Mouse (Mus musculus): Measurements from ENCODE around the gene 1700019D03Rik. TPM values are rescaled to one million over a fixed set of nuclear protein-coding genes. Genes with fewer than 3 reads are reported as not detected.

Gene 1700019D03Rik
- polyA plus RNA-seq, 1 experiment: 0.01 TPM

DNA sequence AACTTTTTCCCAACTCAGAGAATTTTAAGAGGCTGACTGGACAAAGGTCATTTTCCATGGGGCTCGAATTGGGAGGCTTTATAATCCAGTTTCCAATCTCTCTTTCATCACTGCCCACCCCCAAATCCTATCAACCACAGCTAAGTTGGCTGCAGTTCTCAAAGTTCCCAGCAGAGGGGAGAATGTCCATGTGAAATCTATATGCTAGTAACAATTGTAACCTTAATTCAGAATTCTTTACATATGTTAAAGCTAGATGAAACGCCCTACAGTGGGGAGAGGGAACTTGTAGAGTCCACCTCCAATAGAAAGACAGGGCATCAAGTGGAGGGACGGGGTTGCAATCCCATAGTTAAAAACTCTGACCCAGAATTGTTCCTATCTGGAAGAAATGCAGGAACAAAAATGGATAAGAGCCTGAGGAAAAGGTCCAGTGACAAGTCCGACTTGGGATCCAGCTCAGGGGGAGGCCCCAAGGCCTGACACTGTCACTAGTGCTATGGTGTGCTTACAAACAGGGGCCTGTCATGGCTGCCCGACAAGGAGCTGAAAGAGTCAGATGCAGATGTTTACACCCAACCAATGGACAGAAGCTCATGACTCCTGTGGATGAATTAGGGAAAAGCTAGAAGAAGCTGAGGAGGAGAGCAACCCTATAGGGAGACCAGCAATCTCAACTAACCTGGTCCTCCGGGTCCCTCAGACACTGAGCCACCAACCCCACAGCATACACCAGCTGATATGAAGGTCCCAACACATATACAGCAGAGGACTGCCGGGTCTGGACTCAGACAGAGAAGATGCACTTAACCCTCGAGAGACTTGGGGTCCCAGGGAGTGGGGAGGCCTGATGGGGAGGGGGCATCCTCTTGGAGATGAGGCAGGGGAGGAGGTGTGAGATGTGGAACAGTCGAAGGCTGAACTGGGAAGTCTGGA, 33.4 kb upstream of the 1700019D03Rik start:
- Histone ChIP-seq H3K4me2 (ENCODE audit: low read depth) (no peak overlapping the region), H3K36me3 (ENCODE audit: control insufficient read depth, insufficient read depth) (no peaks in the 10 kb centered on the region), H3K27me3 (ENCODE audit: control insufficient read depth, insufficient read depth, insufficient read length) (no peaks in the 10 kb centered on the region), H3ac (ENCODE audit: control insufficient read depth, insufficient read length) (no peak overlapping the region), H3K4me3 (no peak overlapping the region), H3K79me2 (ENCODE audit: control insufficient read depth, insufficient read depth) (no peaks in the 10 kb centered on the region)
- TF ChIP-seq POLR2AphosphoS2 (IDR thresholded peaks at IDR 0.05; ENCODE audit: insufficient read length, low read depth): no peak
- no peak for TF ChIP-seq MYOG (IDR thresholded peaks at IDR 0.05; ENCODE audit: control insufficient read depth in 1 of 3, insufficient read depth in 1 of 3, insufficient read length in 2 of 3, low read depth in 2 of 3)
- TF ChIP-seq E2F4 (IDR thresholded peaks at IDR 0.05; ENCODE audit: insufficient read depth): no peak
- TF ChIP-seq REST (IDR thresholded peaks at IDR 0.05; ENCODE audit: insufficient read depth, insufficient read length): no peak
- TF ChIP-seq TCF3 (IDR thresholded peaks at IDR 0.05; ENCODE audit: insufficient read length, low read depth): no peak
- no peak for TF ChIP-seq CEBPB (IDR thresholded peaks at IDR 0.05; ENCODE audit: insufficient read depth, poor library complexity, severe bottlenecking)
- TF ChIP-seq POLR2A (IDR thresholded peaks at IDR 0.05; ENCODE audit: insufficient read length, low read depth): no peak
- TF ChIP-seq MYOD1 (IDR thresholded peaks at IDR 0.05; ENCODE audit: control insufficient read depth in 1 of 3, insufficient read length in 2 of 3, low read depth in 2 of 3): no peak
- TF ChIP-seq TCF12 (IDR thresholded peaks at IDR 0.05; ENCODE audit: insufficient read depth, poor library complexity, severe bottlenecking): no peak
- TF ChIP-seq USF1 (IDR thresholded peaks at IDR 0.05; ENCODE audit: low read depth): no peak
- TF ChIP-seq SRF (IDR thresholded peaks at IDR 0.05; ENCODE audit: control insufficient read depth, insufficient read length, low read depth): no peak
- no peak for TF ChIP-seq MAX (IDR thresholded peaks at IDR 0.05; ENCODE audit: low read depth)

DNA sequence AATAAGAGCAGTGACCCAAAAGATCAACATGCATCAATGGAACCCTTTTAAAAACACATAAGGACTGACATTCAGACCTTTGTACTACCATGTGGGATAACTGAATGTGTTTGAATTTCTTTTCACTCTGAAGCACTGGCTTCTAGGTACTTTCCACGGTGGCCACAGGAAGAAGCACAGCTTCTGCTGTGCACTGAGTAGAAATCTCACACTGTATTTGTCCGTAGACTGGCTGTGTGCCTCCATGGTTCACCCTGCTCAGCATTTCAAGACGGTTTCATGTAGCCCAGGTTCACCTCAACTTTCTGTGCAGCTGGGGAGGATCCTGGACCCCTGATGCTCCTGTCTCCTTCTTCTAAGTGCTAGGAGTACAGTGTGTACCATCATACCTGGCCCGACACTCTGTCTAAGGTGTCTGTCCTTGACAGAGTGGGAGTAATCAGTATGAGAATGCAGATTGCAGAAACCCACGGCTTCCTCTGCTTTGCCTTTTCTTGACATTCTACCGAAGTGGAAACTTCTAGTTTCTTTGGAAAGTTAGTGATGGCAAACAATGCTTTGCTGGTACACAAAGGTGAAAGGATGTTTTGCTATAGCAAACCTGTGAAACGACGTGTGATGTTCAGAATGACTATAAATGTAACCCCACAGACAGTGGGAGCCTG, 29.9 kb upstream of the 1700019D03Rik start:
- Histone ChIP-seq H3ac (ENCODE audit: control insufficient read depth, insufficient read length) (no peak overlapping the region), H3K36me3 (ENCODE audit: control insufficient read depth, insufficient read depth) (no peaks in the 10 kb centered on the region), H3K27me3 (ENCODE audit: control insufficient read depth, insufficient read depth, insufficient read length) (no peaks in the 10 kb centered on the region), H3K4me3 (no peak overlapping the region), H3K4me2 (ENCODE audit: low read depth) (no peak overlapping the region), H3K79me2 (ENCODE audit: control insufficient read depth, insufficient read depth) (no peaks in the 10 kb centered on the region)
- TF ChIP-seq TCF3 (IDR thresholded peaks at IDR 0.05; ENCODE audit: insufficient read length, low read depth) (no peak), POLR2AphosphoS2 (IDR thresholded peaks at IDR 0.05; ENCODE audit: insufficient read length, low read depth) (no peak), TCF12 (IDR thresholded peaks at IDR 0.05; ENCODE audit: insufficient read depth, poor library complexity, severe bottlenecking) (no peak), E2F4 (IDR thresholded peaks at IDR 0.05; ENCODE audit: insufficient read depth) (no peak), MYOG (IDR thresholded peaks at IDR 0.05; ENCODE audit: control insufficient read depth in 1 of 3, insufficient read depth in 1 of 3, insufficient read length in 2 of 3, low read depth in 2 of 3) (no peak), MYOD1 (IDR thresholded peaks at IDR 0.05; ENCODE audit: control insufficient read depth in 1 of 3, insufficient read length in 2 of 3, low read depth in 2 of 3) (no peak), REST (IDR thresholded peaks at IDR 0.05; ENCODE audit: insufficient read depth, insufficient read length) (no peak), CEBPB (IDR thresholded peaks at IDR 0.05; ENCODE audit: insufficient read depth, poor library complexity, severe bottlenecking) (no peak), USF1 (IDR thresholded peaks at IDR 0.05; ENCODE audit: low read depth) (no peak), MAX (IDR thresholded peaks at IDR 0.05; ENCODE audit: low read depth) (no peak), POLR2A (IDR thresholded peaks at IDR 0.05; ENCODE audit: insufficient read length, low read depth) (no peak), SRF (IDR thresholded peaks at IDR 0.05; ENCODE audit: control insufficient read depth, insufficient read length, low read depth) (no peak)

DNA sequence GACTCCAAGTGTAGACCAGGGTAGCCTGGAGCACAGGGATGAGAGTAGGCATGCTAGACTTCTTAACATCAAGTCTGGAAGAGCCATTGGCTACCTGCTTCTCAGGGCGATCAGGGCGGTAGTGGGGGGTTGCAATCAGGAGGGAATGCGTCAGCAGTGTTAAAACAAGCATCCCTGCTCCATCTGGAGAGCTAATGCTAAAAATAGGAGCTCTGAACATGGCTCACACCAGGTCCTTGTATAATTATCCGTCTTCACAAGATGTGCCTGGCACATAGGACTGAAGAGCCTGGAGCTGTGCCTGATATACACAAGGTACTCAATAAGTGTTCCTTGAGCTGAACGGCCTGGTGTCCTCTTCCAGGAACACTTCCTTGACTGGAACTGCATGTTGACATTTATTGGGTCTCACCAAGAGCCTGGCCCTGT, 17.5 kb upstream of the 1700019D03Rik start:
- Histone ChIP-seq H3K4me2 (ENCODE audit: low read depth) (no peak overlapping the region), H3K4me3 (no peak overlapping the region), H3K27me3 (ENCODE audit: control insufficient read depth, insufficient read depth, insufficient read length) (no peaks in the 10 kb centered on the region), H3K36me3 (ENCODE audit: control insufficient read depth, insufficient read depth) (no peaks in the 10 kb centered on the region), H3ac (ENCODE audit: control insufficient read depth, insufficient read length) (no peak overlapping the region), H3K79me2 (ENCODE audit: control insufficient read depth, insufficient read depth) (no peaks in the 10 kb centered on the region)
- no peak for TF ChIP-seq SRF (IDR thresholded peaks at IDR 0.05; ENCODE audit: control insufficient read depth, insufficient read length, low read depth)
- no peak for TF ChIP-seq USF1 (IDR thresholded peaks at IDR 0.05; ENCODE audit: low read depth)
- no peak for TF ChIP-seq MAX (IDR thresholded peaks at IDR 0.05; ENCODE audit: low read depth)
- TF ChIP-seq TCF12 (IDR thresholded peaks at IDR 0.05; ENCODE audit: insufficient read depth, poor library complexity, severe bottlenecking): no peak
- TF ChIP-seq MYOG (IDR thresholded peaks at IDR 0.05; ENCODE audit: control insufficient read depth in 1 of 3, insufficient read depth in 1 of 3, insufficient read length in 2 of 3, low read depth in 2 of 3): no peak
- no peak for TF ChIP-seq E2F4 (IDR thresholded peaks at IDR 0.05; ENCODE audit: insufficient read depth)
- TF ChIP-seq REST (IDR thresholded peaks at IDR 0.05; ENCODE audit: insufficient read depth, insufficient read length): no peak
- TF ChIP-seq MYOD1 (IDR thresholded peaks at IDR 0.05; ENCODE audit: control insufficient read depth in 1 of 3, insufficient read length in 2 of 3, low read depth in 2 of 3): no peak
- no peak for TF ChIP-seq POLR2AphosphoS2 (IDR thresholded peaks at IDR 0.05; ENCODE audit: insufficient read length, low read depth)
- no peak for TF ChIP-seq POLR2A (IDR thresholded peaks at IDR 0.05; ENCODE audit: insufficient read length, low read depth)
- no peak for TF ChIP-seq TCF3 (IDR thresholded peaks at IDR 0.05; ENCODE audit: insufficient read length, low read depth)
- no peak for TF ChIP-seq CEBPB (IDR thresholded peaks at IDR 0.05; ENCODE audit: insufficient read depth, poor library complexity, severe bottlenecking)

DNA sequence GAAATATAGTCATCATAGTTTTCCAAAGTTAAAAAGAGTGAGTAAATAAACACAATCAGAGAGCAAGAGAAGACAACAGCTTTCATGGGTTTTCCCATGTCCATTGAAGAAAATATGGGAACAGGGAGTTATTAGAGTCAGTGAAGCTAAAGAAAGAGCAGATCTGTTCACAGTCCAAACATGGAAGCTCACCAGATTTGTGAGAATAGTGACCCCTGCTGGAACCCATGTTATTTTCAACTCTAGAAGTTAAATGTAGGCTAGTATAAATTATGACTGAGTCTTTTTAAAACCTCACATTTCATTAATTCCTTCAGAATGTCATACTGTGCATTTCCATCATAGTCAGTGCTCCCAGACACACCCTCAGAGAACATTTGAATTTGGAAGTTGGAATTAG, 12.6 kb upstream of the 1700019D03Rik start:
- no peaks in the 10 kb centered on the region for H3K79me2 ChIP-seq (ENCODE audit: control insufficient read depth, insufficient read depth)
- no peak overlapping the region for H3K4me2 ChIP-seq (ENCODE audit: low read depth)
- no peaks in the 10 kb centered on the region for H3K36me3 ChIP-seq (ENCODE audit: control insufficient read depth, insufficient read depth)
- H3ac ChIP-seq (ENCODE audit: control insufficient read depth, insufficient read length): no peak overlapping the region
- no peaks in the 10 kb centered on the region for H3K27me3 ChIP-seq (ENCODE audit: control insufficient read depth, insufficient read depth, insufficient read length)
- no peak overlapping the region for H3K4me3 ChIP-seq
- no peak for TF ChIP-seq CEBPB (IDR thresholded peaks at IDR 0.05; ENCODE audit: insufficient read depth, poor library complexity, severe bottlenecking)
- no peak for TF ChIP-seq TCF12 (IDR thresholded peaks at IDR 0.05; ENCODE audit: insufficient read depth, poor library complexity, severe bottlenecking)
- TF ChIP-seq USF1 (IDR thresholded peaks at IDR 0.05; ENCODE audit: low read depth): no peak
- TF ChIP-seq MYOD1 (IDR thresholded peaks at IDR 0.05; ENCODE audit: control insufficient read depth in 1 of 3, insufficient read length in 2 of 3, low read depth in 2 of 3): no peak
- TF ChIP-seq REST (IDR thresholded peaks at IDR 0.05; ENCODE audit: insufficient read depth, insufficient read length): no peak
- no peak for TF ChIP-seq MYOG (IDR thresholded peaks at IDR 0.05; ENCODE audit: control insufficient read depth in 1 of 3, insufficient read depth in 1 of 3, insufficient read length in 2 of 3, low read depth in 2 of 3)
- TF ChIP-seq TCF3 (IDR thresholded peaks at IDR 0.05; ENCODE audit: insufficient read length, low read depth): no peak
- no peak for TF ChIP-seq E2F4 (IDR thresholded peaks at IDR 0.05; ENCODE audit: insufficient read depth)
- TF ChIP-seq POLR2AphosphoS2 (IDR thresholded peaks at IDR 0.05; ENCODE audit: insufficient read length, low read depth): no peak
- no peak for TF ChIP-seq SRF (IDR thresholded peaks at IDR 0.05; ENCODE audit: control insufficient read depth, insufficient read length, low read depth)
- no peak for TF ChIP-seq MAX (IDR thresholded peaks at IDR 0.05; ENCODE audit: low read depth)
- TF ChIP-seq POLR2A (IDR thresholded peaks at IDR 0.05; ENCODE audit: insufficient read length, low read depth): no peak
